Mouse (Mus musculus) bone marrow macrophage, adult 2 months (primary cell): ENCODE results near the gene Pprc1.

Experiments used
- CTCF ChIP-seq: IDR thresholded peaks from 2 replicates; pipeline ENCODE4 v1.5.1; 2012; ENCODE audit warnings: low read depth, mild to moderate bottlenecking, low read length, moderate library complexity
- POLR2A ChIP-seq: IDR thresholded peaks from 2 replicates; pipeline ENCODE4 v1.6.1; 2012; ENCODE audit warnings: mild to moderate bottlenecking, low read depth, low read length, borderline replicate concordance

- TF ChIP-seq CTCF, result no peak
- TF ChIP-seq POLR2A, result no peak
These were observed 3.3 kb upstream of the Pprc1 start for GRCm38 (mm10) chr19:46041299-46041932.
